Mouse (Mus musculus): ENCODE data around the gene Il25.
"Not testable (repeated sequence)": the region's sequence is repeated elsewhere in the genome, so short reads cannot be mapped to it uniquely, and the experiment has no call there.

The Il25 gene

GRCm38 (mm10) chr14:54953664-54954206 lies 21.2 kb downstream of the Il25 start:
- DNase-seq (ENCODE audit: low read depth, low spot score): no peak

GRCm38 (mm10) chr14:54954474-54954873 lies 22.0 kb downstream of the Il25 start:
- DNase-seq (ENCODE audit: low read depth, low spot score): no peak

GRCm38 (mm10) chr14:54955481-54955880 lies 23.0 kb downstream of the Il25 start:
- no peak for DNase-seq (ENCODE audit: low read depth, low spot score)

- DNase-seq (ENCODE audit: low read depth, low spot score): no peak
These were observed 24.0 kb downstream of the Il25 start for GRCm38 (mm10) chr14:54956533-54956932.

- DNase-seq (ENCODE audit: low read depth, low spot score): no peak
These were observed 26.0 kb downstream of the Il25 start for GRCm38 (mm10) chr14:54958503-54958902.

- no peak for DNase-seq (ENCODE audit: low read depth, low spot score)
These were observed 26.7 kb downstream of the Il25 start for GRCm38 (mm10) chr14:54959197-54959596.

- DNase-seq (ENCODE audit: low read depth, low spot score): not testable (repeated sequence)
These were observed 27.5 kb downstream of the Il25 start for GRCm38 (mm10) chr14:54959853-54960613.

GRCm38 (mm10) chr14:54960769-54961168 lies 28.3 kb downstream of the Il25 start:
- no peak for DNase-seq (ENCODE audit: low read depth, low spot score)

- no peak for DNase-seq (ENCODE audit: low read depth, low spot score)
These were observed 29.0 kb downstream of the Il25 start for GRCm38 (mm10) chr14:54961487-54961886.

- DNase-seq (ENCODE audit: low read depth, low spot score): no peak
These were observed 30.2 kb downstream of the Il25 start for GRCm38 (mm10) chr14:54962714-54963113.

GRCm38 (mm10) chr14:54963727-54964126 lies 31.2 kb downstream of the Il25 start:
- DNase-seq (ENCODE audit: low read depth, low spot score): no peak

- DNase-seq (ENCODE audit: low read depth, low spot score): no peak
These were observed 32.5 kb downstream of the Il25 start for GRCm38 (mm10) chr14:54965044-54965443.

GRCm38 (mm10) chr14:54965631-54966030 lies 33.1 kb downstream of the Il25 start:
- DNase-seq (ENCODE audit: low read depth, low spot score): no peak

GRCm38 (mm10) chr14:54966320-54966977 lies 34.0 kb downstream of the Il25 start, which contains the start of gene Myh6:
Gene Myh6, minus strand, starts transcription at chr14:54966927.
- no peak for DNase-seq (ENCODE audit: low read depth, low spot score)

GRCm38 (mm10) chr14:54967874-54968273 lies 35.4 kb downstream of the Il25 start:
- no peak for DNase-seq (ENCODE audit: low read depth, low spot score)

- no peak for DNase-seq (ENCODE audit: low read depth, low spot score)
These were observed 35.8 kb downstream of the Il25 start for GRCm38 (mm10) chr14:54968344-54968743.

GRCm38 (mm10) chr14:54972786-54973185 lies 40.3 kb downstream of the Il25 start:
- not testable (repeated sequence) for DNase-seq (ENCODE audit: low read depth, low spot score)

- no peak for DNase-seq (ENCODE audit: low read depth, low spot score)
These were observed 41.7 kb downstream of the Il25 start for GRCm38 (mm10) chr14:54974068-54974791.

- no peak for DNase-seq (ENCODE audit: low read depth, low spot score)
These were observed 44.1 kb downstream of the Il25 start, which contains the start of gene Gm17428 for GRCm38 (mm10) chr14:54976633-54977032. Gene Gm17428, plus strand, starts transcription at chr14:54976933.

- DNase-seq (ENCODE audit: low read depth, low spot score): no peak
These were observed 46.2 kb downstream of the Il25 start for GRCm38 (mm10) chr14:54978664-54979063.

GRCm38 (mm10) chr14:54981934-54982333 lies 49.4 kb downstream of the Il25 start:
- DNase-seq (ENCODE audit: low read depth, low spot score): no peak
